Mouse (Mus musculus) cerebellum, adult 11 months (tissue): Measurements from ENCODE around the gene Gemin4.
A peak's percentile ranks its signal among the peaks of the same experiment; 100 is the strongest.
"Not testable (repeated sequence)": the region's sequence is repeated elsewhere in the genome, so short reads cannot be mapped to it uniquely, and the experiment has no call there.

Experiments used
- DNase-seq: peaks from one replicate; pipeline ENCODE4 v3.0.0; 2022

Gemin4 gene

DNA sequence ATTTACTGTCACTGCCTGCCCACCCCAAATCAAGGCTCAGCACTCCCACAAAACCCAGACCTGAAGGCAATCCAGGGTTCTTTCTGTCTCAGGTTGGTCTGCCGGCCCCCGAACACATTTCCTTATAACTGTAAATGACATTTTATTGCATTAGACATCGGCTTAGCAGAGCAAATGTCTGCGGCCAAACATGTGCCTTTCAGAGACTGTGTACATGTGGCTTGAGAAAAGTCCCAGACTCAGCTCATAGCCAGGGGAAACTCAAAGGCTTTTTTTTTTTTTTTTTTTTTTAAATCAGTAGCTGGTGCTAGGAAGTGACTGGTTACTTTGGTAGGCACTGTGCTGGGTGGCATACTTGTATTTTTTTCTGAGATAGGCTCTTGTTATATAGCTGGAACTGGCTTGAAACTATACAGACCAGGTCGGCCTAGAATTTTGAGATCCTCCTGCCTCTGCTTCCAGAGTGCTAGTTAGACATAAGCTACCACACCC lies 1.4 kb downstream of the Gemin4 start:
- no peak for DNase-seq

DNA sequence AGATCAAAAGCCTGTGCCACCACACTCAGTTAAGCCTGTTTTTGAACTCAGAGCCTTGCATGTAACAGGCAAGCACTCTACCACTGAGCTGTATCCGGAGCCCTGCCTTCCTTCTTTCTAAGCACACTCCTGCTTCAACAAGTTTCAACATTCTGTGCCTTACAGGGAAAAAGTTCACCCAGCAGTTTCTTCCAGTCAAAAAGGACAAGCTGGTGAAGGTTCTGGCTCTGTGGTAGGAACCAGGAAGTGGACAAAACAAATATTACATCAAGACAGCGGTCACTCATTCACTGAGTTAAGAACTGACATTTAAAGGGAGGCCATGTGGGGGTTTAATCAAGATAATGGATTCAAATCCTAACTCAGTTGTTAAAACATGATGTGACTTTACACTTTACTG lies 2.5 kb downstream of the Gemin4 start:
- DNase-seq = no peak

DNA sequence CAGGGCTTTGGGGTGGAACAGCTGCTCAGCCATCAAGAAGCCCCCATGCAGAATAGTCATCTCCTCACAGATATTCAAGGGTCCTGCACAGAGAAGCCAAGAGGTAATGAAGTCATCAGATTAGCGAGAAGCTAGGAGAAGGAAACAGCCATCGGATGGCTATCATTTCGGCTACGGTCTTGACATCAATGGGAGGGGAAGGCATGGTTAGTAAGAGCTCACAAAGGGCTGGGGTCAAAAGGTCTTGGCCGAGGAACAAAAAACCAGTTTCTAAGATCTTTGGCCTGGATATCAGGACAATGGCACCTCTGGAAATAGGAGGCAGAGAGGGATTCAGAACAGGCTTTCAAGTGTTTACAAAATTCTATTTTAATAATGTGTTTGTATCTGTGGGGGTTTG lies 3.6 kb downstream of the Gemin4 start:
- no peak for DNase-seq

DNA sequence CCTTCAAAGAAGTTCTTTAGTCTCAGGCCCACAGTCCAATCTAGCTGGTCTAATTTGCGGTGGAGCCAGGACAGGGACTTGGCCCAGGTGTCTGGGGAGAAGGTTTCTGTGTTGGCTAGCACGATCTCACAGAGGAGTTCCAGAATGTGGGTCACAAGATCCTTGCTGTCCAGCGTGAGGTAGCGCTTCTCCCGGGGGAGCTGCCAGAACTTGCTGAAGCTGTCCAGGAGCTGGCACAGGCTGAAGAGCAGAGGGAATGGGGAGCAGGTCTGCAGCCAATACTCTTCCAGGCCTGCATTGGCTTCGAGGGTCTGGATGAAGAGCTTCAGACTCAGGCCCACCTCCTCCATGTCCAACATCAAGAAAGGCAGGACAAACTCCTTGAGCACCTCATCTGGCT lies 5.9 kb downstream of the Gemin4 start:
- not testable (repeated sequence) for DNase-seq

DNA sequence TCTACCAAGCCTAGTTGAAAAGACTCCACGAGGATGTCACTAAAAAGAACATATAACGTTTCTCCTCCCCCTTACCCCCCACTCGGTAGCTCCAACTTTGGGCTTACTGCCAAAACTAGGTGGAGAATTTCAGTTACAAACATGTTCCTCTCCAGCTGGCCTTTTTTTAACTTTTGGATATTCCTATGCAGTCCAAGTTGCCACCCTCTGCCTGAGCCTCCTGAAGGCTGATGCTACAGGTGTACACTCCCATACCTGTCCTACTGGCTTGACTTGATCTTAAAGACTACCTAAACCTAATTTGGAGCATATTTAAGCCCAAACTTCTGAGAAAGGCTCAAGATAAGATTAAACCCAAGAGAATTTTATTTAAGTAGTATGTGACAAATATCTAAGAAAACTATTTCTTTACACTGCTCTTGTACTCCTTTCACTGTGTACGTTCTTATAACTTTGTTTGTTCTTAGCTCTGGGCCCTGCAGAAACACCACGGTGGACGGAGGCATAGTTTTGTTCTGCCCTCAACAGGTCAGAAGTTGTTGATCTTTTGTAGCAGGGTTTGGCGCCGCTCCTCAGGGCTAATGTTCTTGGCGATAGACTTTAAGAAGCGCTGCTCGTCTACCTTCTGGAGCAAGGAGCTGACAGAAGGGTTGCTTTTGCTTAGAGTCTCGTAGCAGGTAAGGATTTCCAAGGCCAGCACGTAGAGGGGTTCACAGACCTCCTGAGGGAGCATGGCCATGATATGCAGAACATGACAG lies 7.1 kb downstream of the Gemin4 start:
- DNase-seq = no peak

DNA sequence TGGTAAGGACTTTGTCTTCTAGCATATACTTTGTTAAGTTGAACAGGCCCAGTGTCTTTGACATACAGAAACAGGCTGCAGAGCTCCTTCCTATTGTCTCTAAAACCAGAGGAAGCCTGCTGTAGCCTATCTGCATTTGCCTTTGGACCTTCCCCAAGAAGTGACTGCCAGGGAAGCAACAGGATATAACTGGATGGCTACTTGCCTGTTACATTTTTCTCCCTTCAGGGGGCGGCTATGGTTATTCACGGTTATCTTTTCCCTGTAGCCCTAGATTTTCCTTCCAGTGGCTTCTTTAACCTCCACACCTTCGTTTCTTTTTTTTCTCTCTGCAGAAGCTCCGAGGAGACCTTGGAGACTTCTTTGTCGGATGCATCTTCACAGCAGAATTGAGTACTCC lies 10.7 kb downstream of the Gemin4 start:
- DNase-seq = no peak

DNA sequence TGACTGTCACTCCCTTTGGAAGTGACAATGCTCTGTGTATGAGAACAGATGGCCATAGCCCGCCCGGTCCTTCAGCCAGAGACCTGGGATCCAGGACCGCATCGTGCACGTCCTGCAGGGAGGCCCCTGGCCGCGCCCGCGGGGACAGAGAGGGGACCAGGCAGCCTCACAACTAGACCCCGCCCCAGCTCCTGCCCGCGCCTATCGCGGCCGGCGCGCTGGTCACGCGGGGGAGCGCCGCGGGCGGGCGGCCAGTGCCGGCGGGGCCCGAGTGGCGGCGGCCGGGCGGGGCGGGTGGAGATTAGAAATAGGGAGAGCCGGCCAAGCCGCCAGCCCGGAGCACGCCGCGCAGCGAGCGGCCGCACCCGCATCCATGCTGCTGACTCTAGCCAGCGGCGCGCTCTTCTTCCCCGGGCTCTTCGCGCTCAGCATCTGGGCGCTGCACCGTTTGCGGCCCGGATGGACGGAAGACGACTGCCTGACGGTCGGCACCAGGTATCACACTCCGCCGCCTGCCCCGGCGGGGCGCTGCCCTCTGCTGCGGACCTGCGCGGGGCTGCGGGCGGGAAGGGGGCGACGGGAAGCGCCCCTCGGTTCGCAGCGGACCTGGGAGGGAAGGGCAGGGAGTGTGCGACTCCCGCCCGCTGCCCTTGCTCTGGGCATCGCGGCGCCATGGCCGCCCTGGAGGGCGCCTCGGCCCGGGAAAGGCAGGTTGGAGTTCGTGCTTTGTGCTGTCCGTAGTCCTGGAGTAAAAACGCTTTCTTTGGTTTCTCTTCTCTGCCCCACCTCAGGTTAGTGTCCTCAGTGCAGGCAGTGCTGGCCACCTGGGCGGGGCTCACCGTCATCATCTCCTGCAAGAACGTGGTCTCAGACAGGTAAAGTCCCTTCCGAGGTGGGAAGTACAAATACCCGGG lies 15.4 kb downstream of the Gemin4 start:
- DNase-seq = peak; percentile 90

DNA sequence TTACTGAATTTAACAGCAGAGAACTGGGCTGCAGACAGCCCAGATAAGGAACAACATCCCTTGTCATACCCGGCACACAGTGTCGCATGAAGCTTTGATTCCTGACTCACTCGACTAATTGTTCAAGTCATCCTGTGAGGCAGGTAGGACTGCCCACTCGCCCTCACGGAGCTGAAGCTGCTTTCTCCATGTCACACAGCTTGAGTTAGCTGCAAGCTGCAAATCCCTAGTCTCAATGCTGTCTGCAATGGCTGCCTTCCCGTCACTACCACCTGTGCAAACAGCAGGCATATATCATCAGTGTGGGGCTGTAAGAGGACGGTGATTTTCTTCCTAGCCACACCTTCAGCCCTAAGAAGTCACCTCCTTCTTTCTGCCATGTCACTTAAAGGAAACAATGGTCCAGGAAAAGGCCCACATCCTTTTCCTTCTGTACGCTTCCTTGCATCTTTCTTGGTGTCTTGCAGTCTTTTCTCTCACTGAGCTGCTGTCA lies 20.4 kb downstream of the Gemin4 start:
- no peak for DNase-seq

DNA sequence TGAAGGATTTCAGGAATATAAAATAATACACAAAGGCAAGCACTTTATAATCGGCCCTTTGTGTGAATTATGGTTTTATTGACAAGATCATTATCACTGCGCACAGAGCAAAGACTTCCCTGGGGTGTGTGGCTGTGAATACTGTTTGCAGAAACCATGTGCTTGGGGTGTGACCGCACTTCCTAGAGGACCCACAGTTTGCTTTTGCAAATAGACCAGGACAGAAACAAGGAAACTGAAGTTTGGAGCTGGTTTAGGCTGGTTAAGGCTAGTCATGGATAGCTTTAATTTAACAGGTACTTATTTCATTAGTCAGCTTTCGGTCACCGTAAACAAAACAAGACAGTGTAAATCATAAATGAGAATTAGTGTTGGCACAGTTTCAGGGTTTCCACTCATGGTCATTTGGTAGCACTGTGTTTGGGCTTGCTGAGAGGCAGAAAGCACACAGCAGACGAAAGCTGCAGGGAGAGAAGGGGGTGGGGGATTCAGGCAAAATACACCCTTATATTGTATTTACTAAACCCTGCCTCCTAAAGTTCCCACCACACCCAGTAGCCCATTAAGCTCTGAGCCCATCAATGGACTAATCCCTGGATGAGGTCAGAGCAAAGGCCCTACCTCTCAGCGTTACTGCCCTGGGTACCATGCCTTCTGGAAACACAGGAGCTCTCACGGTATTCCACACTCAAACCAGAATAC lies 21.0 kb downstream of the Gemin4 start:
- DNase-seq = no peak

DNA sequence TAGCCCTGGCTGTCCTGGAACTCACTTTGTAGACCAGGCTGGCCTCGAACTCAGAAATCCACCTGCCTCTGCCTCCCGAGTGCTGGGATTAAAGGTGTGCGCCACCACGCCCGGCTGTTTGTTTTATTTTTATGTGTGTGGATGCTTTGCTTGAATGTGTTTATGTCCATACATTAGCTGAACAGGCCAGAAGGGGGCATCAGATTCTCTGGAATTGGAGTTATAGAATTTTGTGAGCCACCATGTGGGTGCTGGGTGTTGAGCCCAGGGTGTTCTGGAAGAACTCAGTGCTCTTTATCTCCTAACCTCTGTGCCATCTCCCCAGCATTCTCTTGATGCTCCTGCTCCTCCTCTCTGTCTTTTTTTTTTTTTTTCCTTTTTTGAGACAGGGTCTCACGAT lies 30.6 kb downstream of the Gemin4 start:
- DNase-seq = no peak

DNA sequence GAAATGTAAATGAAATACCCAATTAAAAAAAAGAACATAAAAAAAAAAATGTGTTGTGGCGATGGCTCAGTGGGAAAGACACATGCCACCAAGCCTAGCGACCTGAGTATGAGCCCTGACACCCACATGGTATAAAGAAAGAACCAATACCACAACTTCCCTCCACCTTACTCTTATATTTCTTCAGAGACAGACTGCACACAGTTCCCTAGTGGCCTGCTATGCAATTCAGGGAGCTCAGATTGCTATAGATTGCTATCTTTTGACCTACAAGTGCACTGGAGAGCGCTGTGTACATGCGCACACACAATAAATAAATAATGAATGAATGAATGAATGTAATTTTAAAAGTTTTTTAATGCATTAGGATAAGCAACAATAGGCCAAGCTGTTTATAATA lies 33.7 kb downstream of the Gemin4 start:
- no peak for DNase-seq

DNA sequence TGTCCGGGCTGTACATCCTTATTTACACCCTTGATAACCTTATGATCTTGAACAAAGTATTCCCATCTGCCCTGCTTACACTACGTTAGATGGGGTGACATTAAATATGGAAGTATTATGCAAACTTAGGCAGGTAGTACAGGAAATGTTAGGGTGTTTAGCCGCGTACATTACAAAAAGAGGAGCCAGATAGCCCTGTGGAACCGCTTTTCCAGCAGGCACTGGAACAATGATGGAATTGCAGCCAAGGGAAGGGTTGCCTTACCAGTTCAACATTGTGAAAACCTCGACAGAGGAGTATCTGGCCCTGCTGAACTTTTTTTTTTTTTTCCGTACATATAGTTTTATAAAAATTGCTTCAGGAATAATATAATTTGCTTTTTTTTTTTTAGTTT lies 37.3 kb downstream of the Gemin4 start:
- DNase-seq = no peak

DNA sequence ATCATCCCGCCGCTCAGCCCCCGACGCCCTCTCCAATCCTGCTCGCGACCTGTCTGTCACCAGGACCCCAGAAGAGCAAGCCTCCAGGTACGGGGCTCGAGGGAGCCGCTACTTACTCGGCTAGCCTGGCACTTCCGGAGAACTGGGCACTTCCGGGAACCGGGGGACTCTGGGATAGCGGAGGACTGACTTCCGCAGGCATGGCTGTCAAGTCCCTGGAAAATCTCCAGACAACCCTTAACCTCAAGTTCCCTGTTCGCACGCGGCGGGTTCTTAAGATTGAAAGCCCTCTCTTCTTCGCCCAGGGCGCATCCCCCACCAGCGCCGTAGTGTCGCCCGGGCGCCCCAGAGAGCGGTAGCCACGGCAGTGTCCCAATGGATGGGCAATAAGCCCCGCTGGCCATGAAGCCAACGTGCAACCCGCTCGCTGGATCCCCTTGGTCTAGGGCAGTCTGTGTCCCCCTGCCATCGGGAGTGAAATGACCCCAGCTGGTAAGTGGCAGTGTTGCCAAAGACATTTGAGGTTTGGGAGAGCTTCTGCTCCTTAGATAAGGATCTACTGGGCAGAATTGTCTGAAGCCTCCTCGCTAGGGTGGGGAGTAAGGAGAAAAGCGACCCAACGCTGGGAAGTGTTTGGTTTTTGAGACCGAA lies 37.8 kb downstream of the Gemin4 start, which contains the start of the genes Vps53 and Fam57a:
TSS of gene Vps53 (minus strand) at position 153 of the 651 bp plus-strand sequence.
TSS of gene Fam57a (plus strand) at position 177 of the 651 bp plus-strand sequence.
- peak; percentile 86 for DNase-seq

DNA sequence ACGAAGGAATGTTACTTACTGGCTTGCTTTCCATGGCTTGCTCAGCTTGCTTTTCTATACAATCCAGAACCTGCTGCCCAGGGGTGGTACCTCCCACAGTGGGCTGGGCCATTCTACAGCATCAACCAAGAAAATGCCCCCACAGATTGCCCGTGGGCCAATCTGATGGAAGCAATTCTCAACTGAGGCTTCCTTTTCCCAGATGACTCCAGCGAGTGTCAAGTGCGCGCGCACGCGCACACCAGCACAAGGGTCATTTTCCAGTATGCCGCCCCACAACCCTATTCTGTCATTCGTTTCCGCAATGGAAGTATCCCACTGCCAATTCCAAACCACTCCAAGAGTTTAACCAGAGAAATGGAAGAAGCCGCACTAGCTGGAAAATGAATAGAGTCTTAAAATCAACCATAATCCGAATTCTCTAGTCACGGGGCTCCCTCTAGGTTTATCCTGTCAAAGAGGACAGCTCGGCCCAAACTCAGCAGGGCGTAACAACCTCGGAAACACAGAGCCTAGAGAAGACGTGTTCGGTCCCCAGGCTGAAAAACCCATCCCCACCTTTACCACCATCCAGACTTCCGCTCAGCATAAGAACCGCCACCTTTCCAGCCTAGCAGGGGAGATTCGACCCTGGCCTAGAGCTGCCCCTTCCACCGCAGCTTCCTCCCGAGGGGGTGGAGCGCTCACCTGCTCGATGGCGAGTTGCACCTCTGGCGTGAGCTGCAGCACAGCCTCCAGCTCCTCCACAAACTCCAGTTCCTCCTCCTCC lies 38.6 kb downstream of the Gemin4 start:
- DNase-seq = peak; percentile 22

DNA sequence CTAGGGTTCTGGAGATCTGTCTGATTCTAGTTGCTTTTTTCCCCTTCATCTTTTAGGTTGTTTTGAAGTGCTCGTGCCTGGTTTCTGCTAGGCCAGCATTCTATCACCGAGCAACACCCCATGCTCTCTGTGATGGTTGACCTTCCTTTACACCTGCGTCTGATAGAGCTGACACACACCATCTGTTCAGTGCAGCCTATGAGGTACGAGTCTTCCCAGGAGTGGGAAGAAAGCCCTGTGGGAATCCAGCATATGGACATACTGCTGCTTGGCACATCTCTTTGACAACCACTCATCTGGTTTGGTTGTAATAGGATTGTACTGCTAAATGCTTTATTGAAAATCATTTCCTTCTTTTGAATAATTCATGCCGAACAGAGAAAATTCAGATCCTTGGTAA lies 47.3 kb downstream of the Gemin4 start:
- DNase-seq = peak; percentile 43

DNA sequence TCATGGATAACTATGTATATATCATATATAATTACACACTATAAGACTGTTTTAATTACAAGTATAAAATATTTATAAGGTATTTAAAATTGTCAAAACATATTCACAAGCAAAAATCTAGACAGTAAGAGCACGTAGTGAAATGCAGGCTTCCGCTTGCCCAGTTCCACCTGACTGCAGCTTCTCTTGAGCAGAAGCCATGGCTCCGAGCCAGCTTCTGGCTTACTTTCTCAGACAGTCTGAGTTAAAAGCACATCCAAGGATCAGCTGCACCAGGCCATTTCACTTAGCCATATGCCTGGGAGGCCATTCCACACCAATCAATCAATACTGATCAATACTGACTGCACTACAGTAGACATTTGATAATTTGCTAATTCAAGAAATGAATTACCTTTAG lies 48.5 kb downstream of the Gemin4 start:
- peak; percentile 31 for DNase-seq

DNA sequence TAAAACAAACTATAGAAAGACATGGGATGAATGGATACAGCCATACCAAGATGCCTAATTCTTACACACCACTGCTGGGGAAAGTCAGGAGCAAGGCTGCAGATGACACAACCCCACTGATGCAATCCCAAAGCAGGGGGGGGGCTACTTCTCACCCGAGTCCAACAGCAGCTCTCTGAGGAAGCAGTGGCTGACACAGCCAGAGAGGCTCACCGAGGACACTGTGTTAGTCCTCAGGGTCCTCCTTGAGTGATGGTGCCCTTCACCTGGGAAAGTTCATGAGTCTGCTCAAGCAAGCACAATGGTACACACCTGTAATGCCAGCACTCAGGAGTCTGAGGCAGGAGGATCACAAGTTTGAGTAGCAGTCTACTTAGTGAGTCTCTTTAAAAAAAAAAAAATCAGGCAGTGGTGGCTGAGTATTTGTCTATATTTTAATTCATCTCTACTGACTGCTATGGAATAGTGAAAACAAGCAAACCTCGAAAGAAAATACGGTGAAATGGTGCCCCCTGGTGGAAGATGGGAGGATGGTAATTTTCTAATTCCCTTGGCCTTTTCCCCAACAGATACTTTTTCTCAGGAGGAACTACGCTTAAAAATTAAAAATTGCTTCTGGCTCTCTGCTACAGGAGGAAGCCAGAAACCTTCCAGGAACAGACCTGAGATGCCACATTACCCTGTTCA lies 50.2 kb downstream of the Gemin4 start:
- peak; percentile 68 for DNase-seq

DNA sequence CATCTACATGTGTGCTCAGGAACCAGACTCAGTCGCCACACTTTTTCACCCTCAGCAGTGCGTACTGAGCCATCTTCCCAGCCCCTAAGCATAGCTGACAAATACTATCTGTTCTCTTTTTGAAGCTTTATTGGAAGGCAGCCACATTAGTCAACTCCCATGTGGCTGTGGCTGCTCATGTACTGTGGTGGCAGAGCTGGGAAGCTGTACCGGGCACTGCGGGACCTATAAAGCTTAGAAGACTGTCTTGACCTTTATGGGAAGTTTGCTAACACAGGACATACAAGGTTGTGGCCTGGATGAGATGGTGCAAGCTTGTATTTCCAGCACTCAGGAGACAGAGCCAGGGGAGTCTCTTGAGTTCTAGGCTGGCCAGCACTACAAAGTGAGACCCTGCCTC lies 50.8 kb downstream of the Gemin4 start:
- no peak for DNase-seq
